Mouse (Mus musculus) midbrain, embryonic 13.5 days (tissue): Measurements from ENCODE around the gene Tmsb15l. TPM values are rescaled to one million over a fixed set of nuclear protein-coding genes. Genes with fewer than 3 reads are reported as not detected.

Experiments
- ATAC-seq: fragments of 200-750 bp; cut with Nextera tagmentation; 2 replicates; pipeline ENCODE4 v1.8.0; 2017; ENCODE audit warnings: mild to moderate bottlenecking, moderate TSS enrichment, moderate library complexity
- H3K27ac ChIP-seq: fragments of 300-500 bp; sonication (generic); 2 replicates; pipeline ENCODE4 v1.5.1; 2015; ENCODE audit warnings: inconsistent platforms, mild to moderate bottlenecking, moderate library complexity
- H3K27me3 ChIP-seq: fragments of 300-500 bp; sonication (generic); 2 replicates; pipeline ENCODE4 v1.6.1; 2015; ENCODE audit warnings: mild to moderate bottlenecking, inconsistent platforms
- H3K36me3 ChIP-seq: fragments of 300-500 bp; sonication (generic); 2 replicates; pipeline ENCODE4 v1.6.1; 2015; ENCODE audit warnings: mild to moderate bottlenecking, inconsistent platforms
- H3K4me1 ChIP-seq: fragments of 300-500 bp; sonication (generic); replicated peaks from 2 replicates; pipeline ENCODE4 v1.6.1; 2015; ENCODE audit warnings: inconsistent platforms
- H3K4me2 ChIP-seq: fragments of 300-500 bp; sonication (generic); replicated peaks from 2 replicates; pipeline ENCODE4 v1.6.1; 2015; ENCODE audit warnings: moderate library complexity, mild to moderate bottlenecking, inconsistent platforms
- H3K4me3 ChIP-seq: fragments of 300-500 bp; sonication (generic); replicated peaks from 2 replicates; pipeline ENCODE4 v1.5.1; 2015; ENCODE audit warnings: mild to moderate bottlenecking, inconsistent platforms
- H3K9ac ChIP-seq: fragments of 300-500 bp; sonication (generic); replicated peaks from 2 replicates; pipeline ENCODE4 v1.6.1; 2015; ENCODE audit warnings: mild to moderate bottlenecking, inconsistent platforms
- H3K9me3 ChIP-seq: fragments of 300-500 bp; sonication (generic); 2 replicates; pipeline ENCODE4 v1.6.1; 2016; ENCODE audit warnings: mild to moderate bottlenecking, inconsistent platforms
- WGBS: fragments of 180-500 bp; shearing (Covaris S2); methylation state at CpG from one replicate; pipeline ENCODE4 v1.1.7; 2015; 5-methylcytosine and 5-hydroxymethylcytosine counted together
- polyA plus RNA-seq: library from polyadenylated mRNA; unstranded; fragments of >200 nt; fragmentation: Nextera tagmentation; extraction: Ambion mirVana; gene quantifications from 2 replicates; pipeline ENCODE4 v1.2.1, GENCODE M21; 2015

The Tmsb15l gene
- 6.8 and 11.3 TPM in 2 replicates for polyA plus RNA-seq

GRCm38 (mm10) chrX:136976424-136977084, at the start of gene Tmsb15l, which contains the start of gene Tmsb15b1:
TSS of gene Tmsb15l (minus strand) at chrX:136976869.
TSS of gene Tmsb15b1 (minus strand) at chrX:136976874.
- peak; percentile 100 for ATAC-seq
- H3K4me1 ChIP-seq = no peaks in the 10 kb centered on the region
- H3K27ac ChIP-seq = no peak within 1 kb of the TSS
- H3K4me2 ChIP-seq = peak within 1 kb of the TSS; percentile 59
- no peaks in the 10 kb centered on the region for H3K9me3 ChIP-seq
- WGBS = 34% methylated on average over 15 of the region's 15 CpGs
- no peaks in the 10 kb centered on the region for H3K36me3 ChIP-seq
- H3K4me3 ChIP-seq = peak within 1 kb of the TSS; percentile 47
- no peaks in the 10 kb centered on the region for H3K27me3 ChIP-seq
- peak within 1 kb of the TSS; percentile 63 for H3K9ac ChIP-seq

- Histone ChIP-seq H3K36me3 (no peaks in the 10 kb centered on the region), H3K9me3 (no peaks in the 10 kb centered on the region), H3K9ac (no peak overlapping the region), H3K4me1 (no peaks in the 10 kb centered on the region), H3K4me3 (no peak overlapping the region), H3K4me2 (no peak overlapping the region), H3K27ac (no peak overlapping the region), H3K27me3 (no peaks in the 10 kb centered on the region)
- 17% methylated on average over 1 of the region's 1 CpGs for WGBS
- ATAC-seq = 0 out of 2 replicates have a peak, but pooled peaks have one; percentile 34
Measured at GRCm38 (mm10) chrX:137019310-137019709, 42.6 kb upstream of the Tmsb15l start.

- no peak for ATAC-seq
- Histone ChIP-seq H3K4me1 (no peaks in the 10 kb centered on the region), H3K36me3 (no peaks in the 10 kb centered on the region), H3K4me3 (no peak overlapping the region), H3K9ac (no peak overlapping the region), H3K27me3 (no peaks in the 10 kb centered on the region), H3K27ac (no peak overlapping the region), H3K9me3 (no peaks in the 10 kb centered on the region), H3K4me2 (no peak overlapping the region)
- WGBS = 85% methylated on average over 1 of the region's 1 CpGs
Measured at GRCm38 (mm10) chrX:137017668-137018067, 41.0 kb upstream of the Tmsb15l start.

- ATAC-seq = peak; percentile 56; the same call in 1 of the 2 replicates
- H3K9ac ChIP-seq = no peak overlapping the region
- 54% methylated on average over 6 of the region's 6 CpGs for WGBS
Measured at GRCm38 (mm10) chrX:137015099-137015709, 38.5 kb upstream of the Tmsb15l start.

GRCm38 (mm10) chrX:136996256-136996655, 19.6 kb upstream of the Tmsb15l start:
- Histone ChIP-seq H3K4me1 (peaks cover 20% of the 10 kb centered on the region), H3K4me3 (no peak overlapping the region), H3K27ac (no peak overlapping the region), H3K4me2 (no peak overlapping the region), H3K36me3 (no peaks in the 10 kb centered on the region), H3K27me3 (no peaks in the 10 kb centered on the region; the same call in 1 of the 2 replicates), H3K9me3 (no peaks in the 10 kb centered on the region), H3K9ac (no peak overlapping the region)
- ATAC-seq = no peak
- 82% methylated on average over 2 of the region's 2 CpGs for WGBS

More at GRCm38 (mm10) chrX:137015099-137015709, 38.5 kb upstream of the Tmsb15l start:
- Histone ChIP-seq H3K27me3 (no peaks in the 10 kb centered on the region), H3K27ac (no peak overlapping the region), H3K4me3 (no peak overlapping the region), H3K4me2 (no peak overlapping the region), H3K36me3 (no peaks in the 10 kb centered on the region), H3K4me1 (no peaks in the 10 kb centered on the region), H3K9me3 (no peaks in the 10 kb centered on the region)

- H3K27ac ChIP-seq = peak overlapping the region; percentile 89
- H3K9ac ChIP-seq = peak overlapping the region; percentile 72
- H3K27me3 ChIP-seq = no peaks in the 10 kb centered on the region; the same call in 1 of the 2 replicates
- no peak for ATAC-seq
- H3K4me1 ChIP-seq = peaks cover 20% of the 10 kb centered on the region
- 13% methylated on average over 14 of the region's 14 CpGs for WGBS
- H3K9me3 ChIP-seq = no peaks in the 10 kb centered on the region
- peak overlapping the region; percentile 50 for H3K4me3 ChIP-seq
- peak overlapping the region; percentile 58 for H3K4me2 ChIP-seq
- no peaks in the 10 kb centered on the region for H3K36me3 ChIP-seq
Measured at GRCm38 (mm10) chrX:136993641-136994040, 17.0 kb upstream of the Tmsb15l start.

- Histone ChIP-seq H3K9me3 (no peaks in the 10 kb centered on the region), H3K9ac (peak within 1 kb of the TSS; percentile 72)
- peak; percentile 99 for ATAC-seq
Measured at GRCm38 (mm10) chrX:136992978-136993547, 16.4 kb upstream of the Tmsb15l start, which contains the start of gene Zcchc18. TSS of gene Zcchc18 (plus strand) at chrX:136993155.

GRCm38 (mm10) chrX:136992191-136992965, 15.7 kb upstream of the Tmsb15l start:
- peak; percentile 78 for ATAC-seq
- Histone ChIP-seq H3K36me3 (no peaks in the 10 kb centered on the region), H3K4me3 (peak overlapping the region; percentile 50), H3K27me3 (no peaks in the 10 kb centered on the region; the same call in 1 of the 2 replicates), H3K4me2 (peak overlapping the region; percentile 58), H3K27ac (peak overlapping the region; percentile 89), H3K9ac (peak overlapping the region; percentile 65), H3K4me1 (peaks cover 20% of the 10 kb centered on the region), H3K9me3 (no peaks in the 10 kb centered on the region)
- 32% methylated on average over 19 of the region's 19 CpGs for WGBS

More at GRCm38 (mm10) chrX:136992978-136993547, 16.4 kb upstream of the Tmsb15l start, which contains the start of gene Zcchc18:
- H3K27ac ChIP-seq = peak within 1 kb of the TSS; percentile 89
- H3K4me1 ChIP-seq = peaks cover 20% of the 10 kb centered on the region
- no peaks in the 10 kb centered on the region; the same call in 1 of the 2 replicates for H3K27me3 ChIP-seq
- 18% methylated on average over 24 of the region's 26 CpGs for WGBS
- peak within 1 kb of the TSS; percentile 50 for H3K4me3 ChIP-seq
- peak within 1 kb of the TSS; percentile 58 for H3K4me2 ChIP-seq
- no peaks in the 10 kb centered on the region for H3K36me3 ChIP-seq

GRCm38 (mm10) chrX:136991274-136991673, 14.6 kb upstream of the Tmsb15l start:
- ATAC-seq = no peak
- WGBS = 33% methylated on average over 2 of the region's 2 CpGs
- H3K9me3 ChIP-seq = no peaks in the 10 kb centered on the region
- no peak overlapping the region for H3K9ac ChIP-seq
- no peaks in the 10 kb centered on the region for H3K36me3 ChIP-seq
- H3K4me3 ChIP-seq = no peak overlapping the region
- H3K4me2 ChIP-seq = peak overlapping the region; percentile 58
- H3K27me3 ChIP-seq = no peaks in the 10 kb centered on the region; the same call in 1 of the 2 replicates
- peaks cover 20% of the 10 kb centered on the region for H3K4me1 ChIP-seq
- no peak overlapping the region for H3K27ac ChIP-seq

GRCm38 (mm10) chrX:136986039-136986438, 9.4 kb upstream of the Tmsb15l start:
- Histone ChIP-seq H3K9ac (no peak overlapping the region), H3K27ac (no peak overlapping the region), H3K4me2 (no peak overlapping the region)

GRCm38 (mm10) chrX:136978616-136979015, 1.9 kb upstream of the Tmsb15l start:
- Histone ChIP-seq H3K9ac (no peak overlapping the region), H3K27me3 (no peaks in the 10 kb centered on the region), H3K27ac (no peak overlapping the region), H3K9me3 (no peaks in the 10 kb centered on the region), H3K4me3 (no peak overlapping the region), H3K4me1 (no peaks in the 10 kb centered on the region), H3K4me2 (no peak overlapping the region), H3K36me3 (no peaks in the 10 kb centered on the region)
- ATAC-seq = no peak

More at GRCm38 (mm10) chrX:136986039-136986438, 9.4 kb upstream of the Tmsb15l start:
- no peaks in the 10 kb centered on the region; the same call in 1 of the 2 replicates for H3K4me1 ChIP-seq
- no peaks in the 10 kb centered on the region for H3K36me3 ChIP-seq
- H3K9me3 ChIP-seq = no peaks in the 10 kb centered on the region
- no peaks in the 10 kb centered on the region; the same call in 1 of the 2 replicates for H3K27me3 ChIP-seq
- ATAC-seq = no peak
- no peak overlapping the region for H3K4me3 ChIP-seq
